Mouse (Mus musculus): ENCODE results near the gene Ddx23. TPM values are rescaled to one million over a fixed set of nuclear protein-coding genes. Genes with fewer than 3 reads are reported as not detected.
A peak's percentile ranks its signal among the peaks of the same experiment; 100 is the strongest.

The Ddx23 gene
- total RNA-seq, 4 experiments from 2014 or later: 77.3 to 95.7 (median 87.1) TPM

GRCm38 (mm10) chr15:98632921-98633320 lies 29.8 kb downstream of the Ddx23 start:
- peak in 1 of 2 experiments; percentile 22 for DNase-seq (ENCODE audit: low spot score in 2 of 2)

- peak in 1 of 2 experiments; percentile 47 for DNase-seq (ENCODE audit: low spot score in 2 of 2)
These were observed 30.5 kb downstream of the Ddx23 start for GRCm38 (mm10) chr15:98632107-98632744.

DNA sequence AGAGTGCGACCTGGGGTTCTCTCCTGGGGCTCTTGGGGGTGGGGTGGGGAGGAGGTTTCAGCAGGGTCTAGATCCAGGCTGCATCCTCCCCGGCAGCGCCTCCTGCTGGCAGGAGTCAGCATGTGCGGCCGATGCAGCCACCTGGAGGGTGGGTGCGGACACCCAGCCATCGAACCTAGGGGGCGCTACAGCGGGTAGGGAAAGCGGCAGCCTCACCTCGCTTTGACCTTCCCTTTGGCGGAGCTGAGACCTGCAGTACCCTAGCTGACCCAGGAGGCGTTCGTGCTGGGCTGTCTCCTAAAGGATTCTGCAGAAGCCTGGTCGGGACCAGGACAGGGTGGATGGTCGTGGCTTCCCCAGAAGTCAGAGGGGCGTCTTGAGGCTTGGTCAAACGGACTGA lies 31.2 kb downstream of the Ddx23 start:
- DNase-seq (ENCODE audit: low spot score in 2 of 2): peak in 1 of 2 experiments; percentile 26

DNA sequence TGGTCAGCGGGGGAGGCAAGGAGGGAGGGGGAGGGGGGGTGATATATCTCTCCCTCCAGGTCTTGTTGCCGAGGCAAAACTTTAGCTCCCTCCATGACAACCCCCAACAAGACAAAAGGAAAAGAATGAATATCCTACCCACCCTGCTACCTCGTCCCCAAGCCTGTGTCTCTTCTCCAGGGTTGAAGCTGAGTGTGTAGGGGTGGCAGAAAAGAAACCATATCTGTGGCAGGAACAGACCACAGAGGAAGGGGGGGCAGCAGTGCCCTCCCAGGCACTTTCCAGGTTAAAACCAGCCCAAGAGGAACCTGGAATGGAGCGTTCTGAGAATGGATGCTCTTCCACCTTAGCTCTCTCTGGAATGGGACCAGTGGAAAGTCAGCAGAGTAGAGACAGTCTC lies 32.2 kb downstream of the Ddx23 start, which contains the start of gene Cacnb3:
Gene Cacnb3, plus strand, starts transcription at position 301 of the 400 bp plus-strand sequence.
- DNase-seq (ENCODE audit: low spot score in 2 of 2): no peak

DNA sequence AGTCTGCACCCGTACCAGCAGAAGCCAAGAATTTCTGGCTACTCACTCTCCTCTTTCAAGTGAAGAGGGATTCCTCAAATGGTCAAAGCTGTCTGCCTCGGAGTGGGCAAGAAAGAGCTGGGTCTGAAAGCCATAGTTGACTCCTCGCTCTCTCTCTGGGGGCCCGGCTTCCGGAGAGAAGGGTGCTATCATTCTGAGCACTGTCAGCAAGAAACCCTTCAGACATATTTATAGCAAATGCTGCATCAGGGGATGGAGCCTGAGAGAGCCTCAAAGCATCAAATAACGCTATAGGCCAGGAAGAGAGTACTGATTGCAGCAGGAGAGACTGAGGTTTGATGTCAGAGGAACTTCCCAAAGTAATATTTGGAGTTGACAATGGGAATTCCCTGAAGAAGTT lies 33.2 kb downstream of the Ddx23 start:
- no peak for DNase-seq (ENCODE audit: low spot score in 2 of 2)

DNA sequence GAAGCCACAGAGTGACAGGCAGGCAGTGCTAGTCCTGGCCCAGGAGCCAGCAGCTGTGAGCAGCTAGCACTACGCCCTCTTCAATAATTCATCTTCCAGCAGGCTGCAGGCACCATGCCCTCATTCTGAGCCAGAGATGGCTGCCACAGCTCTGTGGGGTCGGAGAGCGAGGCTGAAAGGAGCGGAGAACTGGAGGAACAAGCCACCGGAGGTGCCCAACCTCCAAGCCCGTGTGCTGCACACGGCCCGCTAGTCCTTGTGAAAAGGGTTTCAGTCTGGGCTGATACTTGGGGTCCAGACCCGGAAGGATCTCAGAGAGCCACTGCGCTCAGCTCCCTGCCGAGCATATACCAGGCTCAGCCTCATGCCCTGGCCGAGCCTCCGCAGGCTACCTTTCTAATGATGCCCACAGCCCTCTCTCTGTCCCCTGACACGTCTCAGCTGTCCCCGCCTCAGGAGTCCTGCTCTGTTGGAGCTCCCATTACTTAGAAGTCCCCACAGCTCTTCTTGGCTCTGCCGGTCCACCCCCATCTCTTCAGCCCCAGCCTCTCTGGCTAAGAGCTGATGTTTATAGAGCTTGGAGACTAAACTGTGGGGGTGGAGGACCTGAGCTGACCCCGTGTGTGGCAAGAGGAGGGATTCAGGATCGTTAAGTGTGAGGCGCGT lies 34.0 kb downstream of the Ddx23 start:
- DNase-seq (ENCODE audit: low spot score in 2 of 2): no peak

DNA sequence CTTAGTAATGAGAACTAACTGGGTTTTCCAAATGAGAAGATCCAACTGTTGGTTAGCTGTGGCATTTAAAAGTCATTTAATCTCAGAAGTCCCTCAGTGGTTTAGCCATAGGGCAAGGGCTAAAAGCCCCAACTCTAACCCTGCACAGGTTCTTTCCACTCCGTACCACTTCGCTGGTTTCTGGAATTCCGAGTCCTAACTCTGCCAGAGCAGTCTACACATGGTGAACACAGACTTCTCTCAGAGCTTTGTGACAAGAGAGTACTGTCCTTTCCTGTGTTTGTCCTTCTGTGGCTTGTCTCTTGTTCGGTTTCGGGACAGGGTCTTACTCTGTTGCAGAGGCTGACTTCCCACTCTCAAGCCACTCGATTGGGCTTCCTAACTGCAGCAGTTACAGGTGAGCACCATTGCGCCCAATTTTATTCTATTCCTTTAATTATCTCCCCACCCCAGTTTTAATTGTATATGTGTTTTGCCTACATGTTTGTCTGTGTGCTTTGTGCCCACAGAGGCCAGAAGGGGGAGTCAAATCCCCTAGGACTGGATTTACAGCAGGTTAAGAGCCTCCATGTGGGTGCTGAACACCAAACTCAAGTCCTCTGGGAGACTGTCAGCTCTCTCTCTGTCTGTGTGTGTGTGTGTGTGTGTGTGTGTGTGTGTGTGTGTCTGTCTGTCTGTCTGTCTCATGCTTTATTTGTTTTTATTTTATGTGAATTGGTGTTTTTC lies 36.0 kb downstream of the Ddx23 start:
- no peak for DNase-seq (ENCODE audit: low spot score in 2 of 2)

- no peak for DNase-seq (ENCODE audit: low spot score in 2 of 2)
These were observed 36.6 kb downstream of the Ddx23 start for GRCm38 (mm10) chr15:98626078-98626477.

DNA sequence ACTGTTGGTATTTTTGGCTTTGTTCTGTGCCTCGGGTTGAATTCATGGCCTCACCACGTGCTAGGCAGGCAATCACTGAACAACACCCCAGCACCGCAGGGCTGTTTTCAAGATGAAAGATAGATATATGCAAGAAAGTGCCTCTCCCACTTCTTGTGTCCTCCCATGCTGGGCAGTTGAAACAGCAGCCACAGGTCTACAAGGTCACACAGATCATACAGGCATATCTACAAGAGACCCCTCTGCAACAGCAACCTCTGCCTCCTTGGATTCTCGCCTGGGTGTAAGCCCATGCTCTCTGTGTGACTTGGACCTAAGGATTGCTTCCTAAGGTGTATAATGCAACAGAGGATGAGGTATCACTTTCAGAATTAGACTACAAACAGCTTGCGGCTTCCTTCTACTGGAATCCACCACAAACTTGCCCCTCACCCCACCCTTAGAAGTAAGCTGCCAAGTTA lies 39.3 kb downstream of the Ddx23 start:
- no peak for DNase-seq (ENCODE audit: low spot score in 2 of 2)

DNA sequence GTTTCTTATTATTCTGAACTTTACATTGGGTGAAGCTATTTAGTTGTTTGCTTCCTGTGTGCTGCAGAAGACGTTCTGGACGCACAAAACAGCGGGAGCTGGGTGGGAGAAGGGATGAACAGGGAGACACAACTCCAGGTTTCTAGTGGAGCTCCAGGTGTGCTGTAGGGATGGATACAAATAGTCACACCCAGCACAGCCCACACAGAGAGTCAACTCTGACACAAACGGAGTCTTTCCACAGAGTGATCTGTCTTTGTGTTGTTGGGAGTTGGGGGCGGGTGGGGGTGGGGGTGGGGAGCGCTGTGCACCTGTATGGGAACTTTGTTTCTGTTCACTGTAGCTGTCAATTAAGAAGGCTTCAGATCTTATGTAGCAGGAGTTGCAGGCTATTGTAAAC lies 40.0 kb downstream of the Ddx23 start:
- DNase-seq (ENCODE audit: low spot score in 2 of 2): no peak

- DNase-seq (ENCODE audit: low spot score in 2 of 2): no peak
These were observed 40.5 kb downstream of the Ddx23 start for GRCm38 (mm10) chr15:98622199-98622598.

- peak in 1 of 2 experiments; percentile 85 for DNase-seq (ENCODE audit: low spot score in 2 of 2)
These were observed 45.5 kb downstream of the Ddx23 start for GRCm38 (mm10) chr15:98617176-98617537.

DNA sequence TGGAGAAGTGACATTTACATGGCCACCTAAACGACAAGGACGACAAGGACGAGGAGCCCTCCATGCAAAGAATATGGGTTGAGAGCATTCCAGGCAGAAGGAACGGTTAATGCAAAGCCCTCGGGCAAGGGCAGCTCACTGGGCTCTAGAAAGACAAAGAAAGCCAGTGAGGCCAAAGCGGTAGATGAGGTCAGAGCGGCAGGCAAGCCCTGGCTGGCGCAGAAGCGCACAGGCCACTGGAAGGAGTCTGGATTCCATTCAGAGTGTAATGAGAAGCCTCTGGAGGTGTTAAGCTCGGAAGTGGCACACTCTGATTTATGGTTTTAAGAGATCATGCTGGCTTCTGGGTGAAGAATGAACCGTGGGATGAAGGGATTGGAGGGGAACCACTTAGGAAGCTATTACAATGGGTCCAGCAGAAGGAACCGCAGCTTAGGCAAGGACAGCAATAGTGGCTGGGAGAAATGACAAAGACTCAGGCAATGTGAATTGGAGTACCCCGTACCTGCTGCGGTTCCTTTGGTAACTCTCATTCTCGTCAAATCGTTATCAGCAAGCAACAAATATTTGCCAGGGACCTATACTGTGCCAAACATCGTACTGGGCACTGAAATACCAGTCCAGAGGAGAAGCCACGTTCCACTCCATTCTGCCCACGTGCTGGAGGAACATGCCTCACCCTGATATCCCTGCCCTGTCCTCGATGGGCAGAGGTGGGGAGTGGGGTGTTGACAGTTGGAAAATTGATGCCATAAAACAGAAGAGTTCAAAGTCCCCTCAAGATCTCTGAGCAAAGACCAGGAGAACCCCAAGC lies 46.1 kb downstream of the Ddx23 start:
- no peak for DNase-seq (ENCODE audit: low spot score in 2 of 2)

- no peak for DNase-seq (ENCODE audit: low spot score in 2 of 2)
These were observed 46.9 kb downstream of the Ddx23 start for GRCm38 (mm10) chr15:98615751-98616150.

DNA sequence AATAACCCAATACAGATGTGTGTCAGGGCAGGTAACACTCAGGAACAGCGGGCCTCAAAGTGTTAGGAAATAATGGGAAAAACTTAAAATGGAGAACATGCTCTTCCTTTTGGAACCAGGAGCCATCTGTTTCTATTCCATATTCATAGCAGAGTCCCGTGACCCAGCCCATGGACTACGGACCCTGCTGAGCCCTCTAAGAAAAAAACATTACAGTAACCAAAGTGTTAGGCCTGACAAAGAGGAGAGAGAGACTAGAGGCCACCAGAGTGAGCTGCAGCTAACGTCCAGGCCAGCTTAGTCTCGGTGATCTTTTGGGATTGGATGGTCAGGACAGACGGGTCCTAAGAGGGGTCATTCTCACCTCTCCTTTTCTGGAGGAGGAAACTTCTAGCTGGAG lies 47.7 kb downstream of the Ddx23 start:
- DNase-seq (ENCODE audit: low spot score in 2 of 2): no peak

DNA sequence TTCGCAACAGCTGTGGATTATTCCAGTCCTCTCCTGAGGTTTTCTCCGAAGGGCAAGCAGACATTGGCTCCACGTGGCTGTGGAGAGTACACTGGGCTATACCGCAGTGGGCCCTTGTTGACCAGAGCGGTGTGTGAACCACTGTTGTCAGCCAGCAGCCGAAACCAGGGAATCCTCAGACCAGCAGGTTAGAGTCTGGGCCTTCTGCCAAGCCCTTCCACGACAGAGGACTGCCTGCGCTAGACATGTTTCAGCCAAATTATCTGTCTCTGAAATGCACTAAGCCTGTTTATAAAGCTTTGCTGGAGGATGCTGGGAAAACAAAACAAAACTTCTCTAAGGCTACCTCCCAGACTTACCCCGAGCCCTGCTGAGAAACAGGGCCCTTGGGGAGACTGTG lies 48.1 kb downstream of the Ddx23 start:
- DNase-seq (ENCODE audit: low spot score in 2 of 2): no peak

DNA sequence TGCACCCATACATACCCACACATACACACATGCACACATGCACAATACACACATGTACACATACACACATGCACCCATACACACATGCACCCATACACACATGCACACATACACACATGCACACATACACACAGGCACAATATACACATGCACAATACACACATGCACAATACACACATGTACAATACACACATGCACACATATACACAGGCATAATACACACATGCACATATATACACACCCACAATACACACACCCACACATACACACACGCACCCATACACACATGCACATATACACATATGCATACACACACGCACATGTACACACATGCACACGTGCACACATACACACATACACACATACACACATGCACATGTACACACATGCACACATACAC lies 50.5 kb downstream of the Ddx23 start:
- no peak for DNase-seq (ENCODE audit: low spot score in 2 of 2)

- no peak for DNase-seq (ENCODE audit: low spot score in 2 of 2)
These were observed 52.5 kb downstream of the Ddx23 start for GRCm38 (mm10) chr15:98610131-98610633.

- peak in 1 of 2 experiments; percentile 68 for DNase-seq (ENCODE audit: low spot score in 2 of 2)
These were observed 53.2 kb downstream of the Ddx23 start, which contains the start of gene Adcy6 for GRCm38 (mm10) chr15:98609331-98610130. Adcy6 (minus strand) TSS chr15:98610076.

- no peak for DNase-seq (ENCODE audit: low spot score in 2 of 2)
These were observed 53.9 kb downstream of the Ddx23 start for GRCm38 (mm10) chr15:98608784-98609250.

Measured in left cerebral cortex, adult 8-10 months (tissue).